Mouse (Mus musculus): Measurements from ENCODE around the gene Fap.

The Fap gene

DNA sequence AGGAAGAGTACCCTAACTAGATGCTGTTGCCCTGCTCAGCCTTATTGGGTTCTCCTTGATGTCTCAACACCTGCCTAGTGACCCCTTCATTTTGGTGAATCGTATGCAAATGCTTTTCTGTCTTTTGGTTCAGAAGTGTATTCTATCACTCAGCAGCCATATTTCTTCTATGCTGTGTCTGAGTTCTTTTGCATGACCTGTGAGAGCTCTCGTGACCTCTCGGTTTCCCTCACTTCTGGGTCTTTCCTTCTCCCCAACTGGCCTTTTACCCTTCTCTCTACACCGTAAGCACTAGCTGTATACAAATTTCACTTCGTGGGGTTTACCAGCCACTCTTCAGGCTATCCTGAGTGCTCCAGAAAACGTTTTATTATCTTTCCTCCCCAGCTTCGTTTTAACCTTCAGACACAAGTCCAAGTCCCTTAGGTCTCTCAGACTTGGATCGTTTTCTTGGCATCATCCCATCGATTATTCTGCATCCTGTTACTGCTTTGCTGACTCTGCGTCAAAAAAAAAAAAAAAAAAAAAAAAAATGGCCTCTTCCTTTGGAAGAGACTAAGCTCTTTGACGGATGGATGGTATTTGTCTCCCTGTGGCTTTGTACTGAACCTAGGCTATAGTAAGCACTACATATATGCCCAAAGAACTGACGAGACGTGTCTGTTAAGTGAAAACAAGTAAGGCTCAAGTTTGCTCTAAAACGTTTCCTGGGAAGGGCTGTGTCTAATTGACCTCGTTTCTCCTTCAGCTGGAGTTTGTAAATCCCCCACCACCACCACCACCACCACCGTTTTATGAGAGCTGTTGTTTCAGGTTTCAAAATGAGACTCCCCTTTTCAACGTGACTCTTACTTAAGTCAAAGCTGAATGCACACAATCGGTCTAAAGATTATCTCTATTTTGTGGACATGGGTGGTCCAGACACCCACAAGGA, 114.4 kb downstream of the Fap start:
- DNase-seq (ENCODE audit: low spot score): no peak

DNA sequence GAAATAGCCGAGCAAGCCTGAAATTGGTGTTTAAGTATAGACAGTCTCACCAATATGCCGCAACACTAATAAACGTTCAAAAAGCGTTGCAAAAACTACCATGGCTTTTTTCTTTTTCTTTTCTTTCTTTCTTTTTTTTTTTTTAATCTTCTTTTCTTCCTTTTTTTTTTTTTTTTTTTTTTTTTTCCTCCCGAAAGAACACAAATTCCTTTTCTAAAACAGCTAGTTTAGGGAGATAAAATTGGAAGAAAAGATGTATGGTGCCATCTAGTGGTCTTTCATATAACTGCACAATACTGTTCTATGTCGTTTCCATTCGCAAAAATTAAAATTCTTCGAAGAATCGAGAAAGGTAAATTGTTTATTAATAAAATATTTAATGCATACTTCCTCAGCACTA, 115.8 kb downstream of the Fap start:
- DNase-seq (ENCODE audit: low spot score): no peak

DNA sequence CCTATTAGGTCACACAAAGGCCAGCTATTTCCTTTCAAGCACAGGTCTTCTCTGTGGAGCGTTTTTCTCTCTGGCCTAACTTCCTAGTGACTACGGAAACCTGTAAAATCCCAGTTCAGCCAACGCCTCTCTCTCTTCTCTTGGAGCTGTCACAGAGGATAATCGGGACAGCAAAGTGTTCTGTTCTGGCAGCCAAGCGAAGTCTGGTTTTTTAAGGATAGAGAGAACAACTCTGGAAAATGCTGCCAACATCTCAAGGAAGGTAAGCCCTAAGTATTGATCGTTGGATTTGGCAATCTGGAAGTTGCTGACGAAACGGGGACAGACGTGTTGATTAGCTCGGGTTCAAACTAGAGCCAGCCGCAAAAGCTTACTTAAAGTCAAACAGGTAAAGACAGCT, 118.9 kb downstream of the Fap start:
- no peak for DNase-seq (ENCODE audit: low spot score)

DNA sequence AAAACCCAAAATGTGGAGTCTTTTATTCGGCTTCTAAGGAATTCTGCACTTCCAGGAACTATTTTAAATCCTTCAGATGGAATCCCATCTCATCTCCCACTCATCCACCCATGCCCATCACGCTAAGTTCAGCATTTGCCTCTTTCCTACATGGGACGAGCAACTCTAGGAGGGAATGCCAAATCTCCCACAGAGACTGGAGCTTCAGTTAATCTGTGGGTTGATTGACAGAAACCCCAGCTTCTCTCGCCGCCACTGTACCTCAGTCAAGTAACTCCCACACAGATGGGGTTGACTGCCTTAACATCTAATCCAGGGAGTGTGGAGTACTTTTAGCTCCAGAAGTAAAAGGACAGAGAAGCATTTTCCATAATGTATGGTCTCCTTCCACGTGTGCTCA, 119.8 kb downstream of the Fap start:
- DNase-seq (ENCODE audit: low spot score): no peak

All from ovary, postnatal 14 days (tissue).